Mouse (Mus musculus) ES-E14 (cell line): ENCODE data around the gene Nrf1.

ENCODE experiments used
- CHD2 ChIP-seq: IDR thresholded peaks from 2 replicates; pipeline ENCODE4 v1.6.1; 2014; ENCODE audit warnings: mild to moderate bottlenecking, low read depth, low read length, inconsistent platforms
- HCFC1 ChIP-seq: IDR thresholded peaks from 2 replicates; pipeline ENCODE4 v1.6.1; 2012; ENCODE audit warnings: low read length, inconsistent platforms, borderline replicate concordance; ENCODE audit not compliant: insufficient read depth

DNA sequence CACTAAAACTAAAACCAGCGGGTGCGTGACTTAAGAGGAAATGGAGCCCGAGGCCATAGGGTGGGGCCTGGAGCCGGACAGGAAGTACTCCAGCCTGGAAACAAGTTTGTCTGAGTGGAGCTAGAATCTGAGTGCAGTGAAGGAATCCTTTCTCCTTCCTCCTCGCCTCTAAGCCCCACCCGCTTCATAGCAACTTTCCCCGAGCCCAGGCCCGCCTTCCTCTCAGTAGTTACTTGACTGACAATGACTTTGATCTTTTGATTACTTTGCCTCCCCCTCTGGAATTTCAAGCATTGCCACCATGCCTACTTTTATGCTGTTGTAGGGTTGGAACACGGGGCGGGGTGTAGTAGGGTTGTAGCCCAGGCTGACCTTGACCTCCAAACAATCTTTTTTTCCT lies 21.0 kb upstream of the Nrf1 start:
- TF ChIP-seq CHD2 (peak; percentile 15; the same call in 1 of the 2 replicates), HCFC1 (0 out of 2 replicates have a peak, but pooled peaks have one; percentile 22)
